Mouse (Mus musculus): Measurements from ENCODE around the gene Fxyd6. TPM values are rescaled to one million over a fixed set of nuclear protein-coding genes. Genes with fewer than 3 reads are reported as not detected.

Gene Fxyd6
- total and polyA plus RNA-seq, 3 experiments, result 0.08 TPM; not detected in 2

DNA sequence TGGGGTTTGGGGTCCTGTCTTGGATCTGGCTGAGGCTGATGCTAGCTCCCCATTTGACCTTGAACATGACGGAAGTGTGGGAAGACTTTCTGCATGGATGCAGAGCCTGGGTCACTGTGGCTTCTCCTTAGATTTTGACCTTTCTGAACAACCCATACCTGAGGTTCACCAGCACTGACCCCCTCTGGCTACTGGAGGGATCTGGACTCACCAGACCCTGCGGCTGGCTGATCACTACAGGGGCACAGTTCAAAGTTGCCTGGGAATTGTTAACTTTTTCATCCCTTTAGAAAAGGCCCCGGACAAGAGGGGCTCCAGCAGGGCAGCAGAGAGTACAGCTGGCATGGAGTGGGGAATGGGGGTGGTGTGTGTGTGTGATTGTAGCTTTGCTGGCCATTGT lies 36.8 kb downstream of the Fxyd6 start:
- H3K27me3 ChIP-seq (replicated peaks), result peaks cover 50% of the 10 kb centered on the region
- TF ChIP-seq MAX (IDR thresholded peaks at IDR 0.05; ENCODE audit: low read length) (no peak), CHD2 (IDR thresholded peaks at IDR 0.05; ENCODE audit: low read length) (no peak), SMC3 (IDR thresholded peaks at IDR 0.05; ENCODE audit: low read depth, low read length) (no peak), EP300 (IDR thresholded peaks at IDR 0.05; ENCODE audit: low read length) (no peak), UBTF (IDR thresholded peaks at IDR 0.05; ENCODE audit: low read depth, low read length) (no peak)
- DNase-seq (ENCODE audit: extremely low read depth), result no peak
- no peaks in the 10 kb centered on the region for H3K36me3 ChIP-seq (replicated peaks in 1 of 2; ENCODE audit: control insufficient read depth in 1 of 2, insufficient read depth in 1 of 2, low read length in 1 of 2)
- in situ Hi-C loops (cut with MboI; ENCODE audit: low pct_ligation_motif_present, low pct_unique_long_range_greater_than_20kb, low sequenced_read_pairs), result no loop called here
- no peak overlapping the region for H3K4me2 ChIP-seq (ENCODE audit: insufficient read depth, low read depth, poor library complexity, severe bottlenecking)
- no peak overlapping the region for H3K9ac ChIP-seq (ENCODE audit: insufficient read depth, low read depth)
- H3K79me2 ChIP-seq (replicated peaks; ENCODE audit: control insufficient read depth, extremely low read depth, insufficient read depth, poor library complexity, severe bottlenecking), result no peaks in the 10 kb centered on the region
- H3K27ac ChIP-seq (ENCODE audit: insufficient read depth, low read depth), result no peak overlapping the region
- dilution Hi-C loops (cut with MboI; ENCODE audit: extremely low pct_ligation_motif_present, extremely low pct_unique_long_range_greater_than_20kb, low sequenced_read_pairs), result no loop called here
- no peak overlapping the region for H3K4me3 ChIP-seq (replicated peaks in 1 of 3; ENCODE audit: low read depth in 2 of 3, low read length in 2 of 3, poor library complexity in 1 of 3)
- peaks cover 2 to 18% of the 10 kb centered on the region in 2 experiments for H3K4me1 ChIP-seq (ENCODE audit: control insufficient read depth in 1 of 2, insufficient read depth in 2 of 2)
- H3K9me3 ChIP-seq (replicated peaks; ENCODE audit: low read length), result no peaks in the 10 kb centered on the region

DNA sequence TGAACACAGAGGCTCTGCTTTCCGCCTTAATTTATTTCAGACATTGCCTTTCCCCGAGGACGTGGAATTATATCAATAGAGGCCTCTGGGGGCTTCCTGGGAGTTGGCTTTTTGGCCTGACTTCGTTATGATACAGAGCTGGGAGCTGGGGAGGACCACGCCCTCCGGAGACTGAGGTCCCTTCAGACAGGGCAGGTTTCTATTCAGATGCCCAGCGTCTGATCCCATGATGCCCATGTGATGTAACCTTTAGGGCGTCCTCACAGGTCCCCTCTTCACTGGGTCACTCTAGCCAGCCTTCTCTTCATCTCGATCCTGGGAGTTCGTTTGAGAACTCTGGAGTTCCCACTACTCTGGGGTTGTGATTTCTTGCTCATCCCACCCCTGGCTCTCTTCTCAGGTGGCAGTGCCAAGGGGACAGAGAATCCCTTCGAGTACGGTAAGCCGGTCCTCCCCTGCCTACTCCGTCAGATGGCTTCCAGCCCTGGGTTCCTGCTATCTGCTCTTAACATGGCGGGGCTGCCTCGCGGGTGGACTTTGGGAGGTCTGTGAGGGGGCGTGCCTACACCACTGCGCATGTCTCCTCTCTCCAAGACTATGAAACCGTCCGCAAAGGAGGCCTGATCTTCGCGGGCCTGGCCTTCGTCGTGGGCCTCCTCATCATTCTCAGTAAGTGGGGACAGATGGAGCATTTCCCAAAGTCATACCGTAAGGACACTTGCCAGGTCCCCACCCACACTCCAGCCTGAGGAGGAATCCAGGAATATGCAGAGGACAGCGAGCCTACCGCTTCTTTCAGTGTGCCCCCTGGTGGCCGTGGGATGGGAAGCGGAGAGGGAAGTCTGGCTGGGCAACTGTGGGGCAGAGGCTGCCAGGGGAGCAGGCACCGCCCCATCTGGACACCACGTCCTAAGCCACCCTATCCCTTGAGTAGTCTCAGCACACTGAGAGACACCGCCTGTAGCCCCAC lies 38.0 kb downstream of the Fxyd6 start:
- in situ Hi-C loops (cut with MboI; ENCODE audit: low pct_ligation_motif_present, low pct_unique_long_range_greater_than_20kb, low sequenced_read_pairs), result no loop called here
- no peaks in the 10 kb centered on the region for H3K9me3 ChIP-seq (replicated peaks; ENCODE audit: low read length)
- no peak for DNase-seq (ENCODE audit: extremely low read depth)

GRCm38 (mm10) chr9:45410193-45410592 lies 40.2 kb downstream of the Fxyd6 start:
- no peak for DNase-seq (ENCODE audit: extremely low read depth)
- no peak overlapping the region for H3K27ac ChIP-seq (ENCODE audit: insufficient read depth, low read depth)
- in situ Hi-C loops (cut with MboI; ENCODE audit: low pct_ligation_motif_present, low pct_unique_long_range_greater_than_20kb, low sequenced_read_pairs), result loop anchor here (10.0 kb wide), 1 partner anchor 335 kb away; no protein-coding TSS in a partner anchor
- peaks cover 2 to 30% of the 10 kb centered on the region in 2 experiments for H3K4me1 ChIP-seq (ENCODE audit: control insufficient read depth in 1 of 2, insufficient read depth in 2 of 2)
- H3K27me3 ChIP-seq (replicated peaks), result peaks cover 22% of the 10 kb centered on the region
- no peak overlapping the region for H3K9ac ChIP-seq (ENCODE audit: insufficient read depth, low read depth)
- dilution Hi-C loops (cut with MboI; ENCODE audit: extremely low pct_ligation_motif_present, extremely low pct_unique_long_range_greater_than_20kb, low sequenced_read_pairs), result no loop called here
- H3K4me3 ChIP-seq (replicated peaks in 1 of 3; ENCODE audit: low read depth in 2 of 3, low read length in 2 of 3, poor library complexity in 1 of 3), result no peak overlapping the region
- H3K36me3 ChIP-seq (replicated peaks in 1 of 2; ENCODE audit: control insufficient read depth in 1 of 2, insufficient read depth in 1 of 2, low read length in 1 of 2), result no peaks in the 10 kb centered on the region
- H3K79me2 ChIP-seq (replicated peaks; ENCODE audit: control insufficient read depth, extremely low read depth, insufficient read depth, poor library complexity, severe bottlenecking), result no peaks in the 10 kb centered on the region
- H3K9me3 ChIP-seq (replicated peaks; ENCODE audit: low read length), result no peaks in the 10 kb centered on the region
- no peak for TF ChIP-seq MEF2A (IDR thresholded peaks at IDR 0.05; ENCODE audit: borderline replicate concordance, low read depth, low read length)
- H3K4me2 ChIP-seq (ENCODE audit: insufficient read depth, low read depth, poor library complexity, severe bottlenecking), result no peak overlapping the region

More for the DNA sequence above, 38.0 kb downstream of the Fxyd6 start:
- Histone ChIP-seq H3K9ac (ENCODE audit: insufficient read depth, low read depth) (no peak overlapping the region), H3K4me1 (ENCODE audit: control insufficient read depth in 1 of 2, insufficient read depth in 2 of 2) (peaks cover 2 to 30% of the 10 kb centered on the region in 2 experiments), H3K4me2 (ENCODE audit: insufficient read depth, low read depth, poor library complexity, severe bottlenecking) (no peak overlapping the region), H3K79me2 (replicated peaks; ENCODE audit: control insufficient read depth, extremely low read depth, insufficient read depth, poor library complexity, severe bottlenecking) (no peaks in the 10 kb centered on the region), H3K4me3 (replicated peaks in 1 of 3; ENCODE audit: low read depth in 2 of 3, low read length in 2 of 3, poor library complexity in 1 of 3) (no peak overlapping the region), H3K36me3 (replicated peaks in 1 of 2; ENCODE audit: control insufficient read depth in 1 of 2, insufficient read depth in 1 of 2, low read length in 1 of 2) (no peaks in the 10 kb centered on the region), H3K27ac (ENCODE audit: insufficient read depth, low read depth) (no peak overlapping the region), H3K27me3 (replicated peaks) (peaks cover 39% of the 10 kb centered on the region)
- dilution Hi-C loops (cut with MboI; ENCODE audit: extremely low pct_ligation_motif_present, extremely low pct_unique_long_range_greater_than_20kb, low sequenced_read_pairs), result no loop called here
- no peak; the same call in 1 of the 2 replicates for TF ChIP-seq RAD21 (IDR thresholded peaks at IDR 0.05; ENCODE audit: low read depth, low read length)
- peak; percentile 52; the same call in 1 of the 2 replicates for TF ChIP-seq SMC3 (IDR thresholded peaks at IDR 0.05; ENCODE audit: low read depth, low read length)
- peak in 1 of 2 experiments; percentile 65; a peak in 2 of 4 replicates for TF ChIP-seq CTCF (conservative IDR thresholded peaks at IDR 0.05 in 1 of 2, IDR thresholded peaks at IDR 0.05 in 1 of 2; ENCODE audit: low read depth in 2 of 2, low read length in 2 of 2)

Data from CH12.LX (cell line).